Mouse (Mus musculus): ENCODE results near the gene Ccl17. TPM values are rescaled to one million over a fixed set of nuclear protein-coding genes. Genes with fewer than 3 reads are reported as not detected.
"Not testable (repeated sequence)": the region's sequence is repeated elsewhere in the genome, so short reads cannot be mapped to it uniquely, and the experiment has no call there.

The Ccl17 gene
- polyA plus RNA-seq, 1 experiment from 2014 or later: 0.46 TPM

GRCm38 (mm10) chr8:94837662-94838574 is 27.7 kb downstream of the Ccl17 start, which contains the start of the genes Coq9 and Ciapin1:
Gene Coq9 (plus strand): TSS chr8:94838321.
Gene Ciapin1 (minus strand): TSS chr8:94838358.
- H3K4me2 ChIP-seq (replicated peaks): peak within 1 kb of the TSS; percentile 81
- no peaks in the 10 kb centered on the region for H3K36me3 ChIP-seq
- peak; percentile 98 for ATAC-seq
- H3K4me3 ChIP-seq (replicated peaks): peak within 1 kb of the TSS; percentile 85
- H3K9ac ChIP-seq (replicated peaks): peak within 1 kb of the TSS; percentile 94
- peaks cover 19% of the 10 kb centered on the region for H3K4me1 ChIP-seq (replicated peaks)
- H3K27me3 ChIP-seq: no peaks in the 10 kb centered on the region
- H3K9me3 ChIP-seq: no peaks in the 10 kb centered on the region
- under 1% methylated on average over 81 of the region's 82 CpGs for WGBS
- H3K27ac ChIP-seq: peak within 1 kb of the TSS; percentile 89

- peak; percentile 69 for ATAC-seq
- Histone ChIP-seq H3K27ac (peak overlapping the region; percentile 89), H3K4me1 (replicated peaks) (peaks cover 19% of the 10 kb centered on the region), H3K27me3 (no peaks in the 10 kb centered on the region), H3K36me3 (0 out of 2 replicates have a peak, but pooled peaks cover 2% of the 10 kb centered on the region), H3K4me2 (replicated peaks) (peak overlapping the region; percentile 56), H3K4me3 (replicated peaks) (peak overlapping the region; percentile 85), H3K9me3 (no peaks in the 10 kb centered on the region), H3K9ac (replicated peaks) (peak overlapping the region; percentile 94)
- WGBS: under 1% methylated on average over 24 of the region's 24 CpGs
Observed at GRCm38 (mm10) chr8:94838600-94838999, 28.3 kb downstream of the Ccl17 start.

GRCm38 (mm10) chr8:94841183-94841582 is 30.9 kb downstream of the Ccl17 start:
- peaks cover 19% of the 10 kb centered on the region for H3K4me1 ChIP-seq (replicated peaks)
- 53% methylated on average over 2 of the region's 2 CpGs for WGBS
- H3K36me3 ChIP-seq: peaks cover 25% of the 10 kb centered on the region
- H3K27ac ChIP-seq: no peak overlapping the region
- H3K9ac ChIP-seq (replicated peaks): no peak overlapping the region
- H3K4me2 ChIP-seq (replicated peaks): no peak overlapping the region
- no peaks in the 10 kb centered on the region for H3K9me3 ChIP-seq
- no peaks in the 10 kb centered on the region for H3K27me3 ChIP-seq
- ATAC-seq: no peak
- H3K4me3 ChIP-seq (replicated peaks): no peak overlapping the region

GRCm38 (mm10) chr8:94850049-94850448 is 39.8 kb downstream of the Ccl17 start:
- H3K27me3 ChIP-seq: no peaks in the 10 kb centered on the region
- no peak overlapping the region for H3K4me3 ChIP-seq (replicated peaks)
- H3K4me1 ChIP-seq (replicated peaks): no peaks in the 10 kb centered on the region
- no peaks in the 10 kb centered on the region for H3K9me3 ChIP-seq
- H3K27ac ChIP-seq: no peak overlapping the region
- no peak overlapping the region for H3K4me2 ChIP-seq (replicated peaks)
- peaks cover 88% of the 10 kb centered on the region for H3K36me3 ChIP-seq
- 95% methylated on average over 5 of the region's 5 CpGs for WGBS
- no peak overlapping the region for H3K9ac ChIP-seq (replicated peaks)
- no peak for ATAC-seq

GRCm38 (mm10) chr8:94854761-94855160 is 44.5 kb downstream of the Ccl17 start:
- peaks cover 50% of the 10 kb centered on the region for H3K36me3 ChIP-seq
- WGBS: 89% methylated on average over 11 of the region's 11 CpGs

GRCm38 (mm10) chr8:94857011-94857345 is 46.7 kb downstream of the Ccl17 start:
- H3K4me1 ChIP-seq (replicated peaks): peaks cover 20% of the 10 kb centered on the region
- H3K27me3 ChIP-seq: no peaks in the 10 kb centered on the region
- no peaks in the 10 kb centered on the region for H3K9me3 ChIP-seq
- H3K36me3 ChIP-seq: peaks cover 45% of the 10 kb centered on the region
- ATAC-seq: no peak; the same call in 1 of the 2 replicates
- H3K4me2 ChIP-seq (replicated peaks): no peak overlapping the region
- no peak overlapping the region for H3K27ac ChIP-seq
- H3K4me3 ChIP-seq (replicated peaks): no peak overlapping the region; the same call in 1 of the 2 replicates
- H3K9ac ChIP-seq (replicated peaks): 0 out of 2 replicates have a peak overlapping the region, but pooled peaks have one; percentile 10
- 35% methylated on average over 5 of the region's 5 CpGs for WGBS

More at GRCm38 (mm10) chr8:94854761-94855160, 44.5 kb downstream of the Ccl17 start:
- H3K27me3 ChIP-seq; ATAC-seq; H3K9me3 ChIP-seq; H3K4me3 ChIP-seq (replicated peaks); H3K27ac ChIP-seq; H3K4me2 ChIP-seq (replicated peaks); H3K9ac ChIP-seq (replicated peaks): not testable (repeated sequence)
- H3K4me1 ChIP-seq (replicated peaks): peaks cover 20% of the 10 kb centered on the region

GRCm38 (mm10) chr8:94857346-94858173 is 47.3 kb downstream of the Ccl17 start, which contains the start of gene Polr2c:
Gene Polr2c (plus strand): TSS chr8:94857450.
- H3K4me1 ChIP-seq (replicated peaks): peaks cover 20% of the 10 kb centered on the region
- peak within 1 kb of the TSS; percentile 94 for H3K4me2 ChIP-seq (replicated peaks)
- ATAC-seq: peak; percentile 89
- peak within 1 kb of the TSS; percentile 78 for H3K27ac ChIP-seq
- H3K36me3 ChIP-seq: peaks cover 45% of the 10 kb centered on the region
- WGBS: 1% methylated on average over 68 of the region's 68 CpGs
- peak within 1 kb of the TSS; percentile 99 for H3K4me3 ChIP-seq (replicated peaks)
- H3K9ac ChIP-seq (replicated peaks): peak within 1 kb of the TSS; percentile 99
- no peaks in the 10 kb centered on the region for H3K27me3 ChIP-seq
- no peaks in the 10 kb centered on the region for H3K9me3 ChIP-seq

- no peak overlapping the region for H3K9ac ChIP-seq (replicated peaks)
- H3K4me2 ChIP-seq (replicated peaks): no peak overlapping the region
- H3K36me3 ChIP-seq: peaks cover 60% of the 10 kb centered on the region
- no peak overlapping the region for H3K27ac ChIP-seq
- H3K27me3 ChIP-seq: no peaks in the 10 kb centered on the region
- 80% methylated on average over 8 of the region's 8 CpGs for WGBS
- no peak overlapping the region for H3K4me3 ChIP-seq (replicated peaks)
- no peaks in the 10 kb centered on the region for H3K9me3 ChIP-seq
- peaks cover 20% of the 10 kb centered on the region for H3K4me1 ChIP-seq (replicated peaks)
- no peak for ATAC-seq
Observed at GRCm38 (mm10) chr8:94861352-94861910, 51.2 kb downstream of the Ccl17 start.

Other genes with a start within 250 kb of the Ccl17 start
- 56.6 and 57.3 TPM in 2 replicates for gene Rspry1, start 208.5 kb upstream of the Ccl17 start, polyA plus RNA-seq (2015; fragmentation: Nextera tagmentation; extraction: Ambion mirVana)
- gene Fam192a, start 208.5 kb upstream of the Ccl17 start, polyA plus RNA-seq (2015; fragmentation: Nextera tagmentation; extraction: Ambion mirVana): 96.4 and 106 TPM in 2 replicates
- gene Arl2bp, start 143.9 kb upstream of the Ccl17 start, polyA plus RNA-seq (2015; fragmentation: Nextera tagmentation; extraction: Ambion mirVana): 238 and 256 TPM in 2 replicates
- 0.21 and 0.43 TPM in 2 replicates for gene Pllp, start 114.2 kb upstream of the Ccl17 start, polyA plus RNA-seq (2015; fragmentation: Nextera tagmentation; extraction: Ambion mirVana)
- gene Ccl22, start 64.9 kb upstream of the Ccl17 start, polyA plus RNA-seq (2015; fragmentation: Nextera tagmentation; extraction: Ambion mirVana): not detected in 2 replicates
- 14.2 and 14.5 TPM in 2 replicates for gene Cx3cl1, start 38.4 kb upstream of the Ccl17 start, polyA plus RNA-seq (2015; fragmentation: Nextera tagmentation; extraction: Ambion mirVana)
- 56.1 and 61.6 TPM in 2 replicates for gene Coq9, start 27.9 kb downstream of the Ccl17 start, polyA plus RNA-seq (2015; fragmentation: Nextera tagmentation; extraction: Ambion mirVana)
- 202 and 203 TPM in 2 replicates for gene Ciapin1, start 27.9 kb downstream of the Ccl17 start, polyA plus RNA-seq (2015; fragmentation: Nextera tagmentation; extraction: Ambion mirVana)
- gene Polr2c, start 47.0 kb downstream of the Ccl17 start, polyA plus RNA-seq (2015; fragmentation: Nextera tagmentation; extraction: Ambion mirVana): 133 and 140 TPM in 2 replicates
- gene Dok4, start 65.9 kb downstream of the Ccl17 start, polyA plus RNA-seq (2015; fragmentation: Nextera tagmentation; extraction: Ambion mirVana): 51.2 and 54.5 TPM in 2 replicates
- gene Ccdc102a, start 107.6 kb downstream of the Ccl17 start, polyA plus RNA-seq (2015; fragmentation: Nextera tagmentation; extraction: Ambion mirVana): 4.0 and 6.0 TPM in 2 replicates
- gene Adgrg5, start 113.2 kb downstream of the Ccl17 start, polyA plus RNA-seq (2015; fragmentation: Nextera tagmentation; extraction: Ambion mirVana): 0.08 and 0.13 TPM in 2 replicates
- 189 and 212 TPM in 2 replicates for gene Adgrg1, start 164.3 kb downstream of the Ccl17 start, polyA plus RNA-seq (2015; fragmentation: Nextera tagmentation; extraction: Ambion mirVana)
- 0.96 and 1.3 TPM in 2 replicates for gene Adgrg3, start 207.2 kb downstream of the Ccl17 start, polyA plus RNA-seq (2015; fragmentation: Nextera tagmentation; extraction: Ambion mirVana)
- 0.24 and 0.58 TPM in 2 replicates for gene Drc7, start 244.7 kb downstream of the Ccl17 start, polyA plus RNA-seq (2015; fragmentation: Nextera tagmentation; extraction: Ambion mirVana)